Mouse (Mus musculus): ENCODE results near the gene Arl15.

Arl15 gene

DNA sequence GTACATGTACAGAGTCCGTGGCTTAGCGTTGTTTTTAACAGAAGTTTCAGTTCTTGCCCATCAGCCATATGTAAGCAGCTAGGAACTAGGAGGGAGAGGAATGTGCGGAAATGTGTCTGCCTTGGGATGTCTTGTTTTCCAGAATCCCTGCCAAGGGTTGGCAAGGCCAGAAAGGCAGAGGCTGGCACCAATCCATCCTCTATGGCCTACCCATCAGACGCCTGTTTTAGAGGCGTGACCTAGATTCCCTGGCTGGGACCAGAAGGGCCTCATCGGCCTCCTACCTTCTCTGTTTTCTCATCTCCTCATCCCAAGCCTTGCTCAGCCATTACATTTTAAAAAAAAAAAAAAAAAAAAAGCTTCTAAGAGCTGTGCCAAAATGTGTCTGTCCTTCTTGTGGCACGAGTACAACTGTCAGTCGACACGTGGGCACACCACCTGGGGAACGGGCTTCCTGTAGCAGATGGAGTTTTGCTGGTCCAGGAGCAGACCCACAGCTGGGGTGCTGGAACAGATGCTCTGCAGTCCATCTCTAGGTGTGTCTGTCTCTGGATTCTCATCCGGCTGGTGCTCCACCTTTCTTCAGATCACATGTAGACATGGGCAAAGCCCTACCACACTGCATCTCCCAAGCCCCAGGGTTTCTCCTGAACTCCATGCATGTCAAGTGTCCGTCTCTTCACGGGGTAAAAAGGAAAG lies 192.7 kb downstream of the Arl15 start:
- DNase-seq (ENCODE audit: low spot score in 2 of 2) = no peak

DNA sequence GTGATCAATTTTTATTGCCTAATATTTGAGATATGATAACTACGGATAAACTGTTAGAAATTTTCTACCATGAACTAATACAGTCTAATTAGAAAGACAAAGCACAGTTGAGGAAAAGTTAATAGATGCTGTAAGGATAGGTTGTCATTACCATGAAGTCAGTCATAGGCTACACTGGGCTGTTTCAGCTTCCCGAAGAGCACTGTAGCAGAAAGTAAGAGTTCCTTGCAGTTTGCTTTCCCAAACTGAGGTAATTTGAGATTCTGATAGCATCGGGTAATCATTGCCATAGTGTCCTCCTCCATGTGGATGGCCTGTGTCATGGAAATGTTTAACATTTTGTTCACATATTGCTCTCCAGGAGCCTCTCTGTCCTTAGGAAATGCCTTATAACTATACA lies 195.9 kb downstream of the Arl15 start:
- no peak for DNase-seq (ENCODE audit: low spot score in 2 of 2)

- no peak for DNase-seq (ENCODE audit: low spot score in 2 of 2)
Measured at GRCm38 (mm10) chr13:113990701-113991100, 196.4 kb downstream of the Arl15 start.

- no peak for DNase-seq (ENCODE audit: low spot score in 2 of 2)
Measured at GRCm38 (mm10) chr13:113993066-113993465, 198.8 kb downstream of the Arl15 start.

- DNase-seq (ENCODE audit: low spot score in 2 of 2) = no peak
Measured at GRCm38 (mm10) chr13:113994586-113994985, 200.3 kb downstream of the Arl15 start.

DNA sequence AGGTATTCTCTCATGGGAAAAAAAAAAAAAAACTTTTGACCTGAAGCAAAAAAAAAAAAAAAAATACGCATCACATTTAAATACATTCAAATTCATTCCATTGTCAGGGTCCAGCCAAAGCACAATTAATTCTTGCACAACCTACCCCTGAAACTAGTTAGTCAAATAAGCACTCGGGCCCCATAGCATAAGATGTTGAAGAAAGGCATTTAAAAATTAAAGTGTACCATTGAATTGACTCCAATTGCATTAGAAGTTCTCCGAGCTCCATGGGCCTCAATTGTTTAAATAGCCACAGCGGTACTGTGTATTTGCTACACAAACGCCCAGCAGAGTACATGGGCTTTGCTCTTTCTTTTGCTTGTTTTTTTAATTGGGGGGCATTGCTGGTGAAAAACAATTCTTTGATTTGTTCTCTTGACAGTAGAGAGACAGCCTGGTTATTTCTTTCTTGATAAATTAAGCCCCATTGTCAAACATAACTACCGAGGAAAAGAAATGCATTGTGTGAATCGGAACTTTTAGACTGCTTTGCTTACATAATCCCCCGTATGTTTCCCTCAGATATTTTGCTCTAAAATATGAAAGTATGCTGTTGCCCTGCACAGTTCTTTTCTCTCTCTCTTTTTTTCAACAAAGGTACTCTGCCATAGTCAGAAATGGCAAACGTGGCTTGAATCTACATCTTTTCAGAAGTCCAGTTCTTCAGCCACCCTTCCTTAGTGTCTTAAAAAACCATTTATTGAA lies 201.4 kb downstream of the Arl15 start:
- DNase-seq (ENCODE audit: low spot score in 2 of 2) = no peak

GRCm38 (mm10) chr13:113998811-113999210 lies 204.5 kb downstream of the Arl15 start:
- DNase-seq (ENCODE audit: low spot score in 2 of 2) = no peak

DNA sequence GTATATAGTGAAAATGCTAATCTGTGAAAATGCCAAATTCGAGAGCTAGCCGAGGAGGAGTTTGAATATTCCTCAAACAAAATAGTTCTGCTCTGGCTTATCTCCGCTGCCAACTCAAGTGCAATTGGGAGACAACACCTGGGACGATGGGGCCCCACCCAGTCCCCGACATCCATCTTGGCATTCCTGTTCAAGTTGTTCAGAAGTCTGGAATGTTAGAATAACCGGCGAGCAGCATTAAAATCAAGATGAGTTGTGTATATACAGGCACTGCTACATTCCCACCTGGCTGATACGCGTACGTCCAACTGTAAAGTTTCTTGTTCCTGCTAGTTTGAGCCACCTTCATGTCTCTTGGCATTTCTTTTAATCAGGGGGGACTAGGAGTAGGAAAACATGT lies 209.2 kb downstream of the Arl15 start:
- DNase-seq (ENCODE audit: low spot score in 2 of 2) = no peak

- DNase-seq (ENCODE audit: low spot score in 2 of 2) = no peak
Measured at GRCm38 (mm10) chr13:114004191-114004590, 209.9 kb downstream of the Arl15 start.

DNA sequence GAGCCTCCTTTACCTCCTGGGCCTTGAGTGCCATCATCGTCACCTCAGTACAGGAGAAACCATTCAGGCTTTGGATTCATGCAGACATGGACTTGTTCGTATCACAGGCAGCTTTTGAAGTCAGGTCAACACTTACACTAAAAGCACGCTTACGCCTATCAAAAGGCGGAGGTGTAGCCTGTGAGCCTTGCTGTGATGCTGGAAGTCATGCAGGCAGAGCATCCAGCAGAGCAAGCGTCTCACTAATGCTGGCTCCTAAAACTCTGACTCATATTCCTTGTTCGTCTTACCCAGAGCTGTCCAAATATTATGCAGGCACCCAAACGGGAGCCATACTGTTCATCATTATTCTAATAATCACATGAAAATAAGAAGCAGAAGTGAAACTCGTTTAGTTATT lies 215.5 kb downstream of the Arl15 start:
- DNase-seq (ENCODE audit: low spot score in 2 of 2) = no peak

DNA sequence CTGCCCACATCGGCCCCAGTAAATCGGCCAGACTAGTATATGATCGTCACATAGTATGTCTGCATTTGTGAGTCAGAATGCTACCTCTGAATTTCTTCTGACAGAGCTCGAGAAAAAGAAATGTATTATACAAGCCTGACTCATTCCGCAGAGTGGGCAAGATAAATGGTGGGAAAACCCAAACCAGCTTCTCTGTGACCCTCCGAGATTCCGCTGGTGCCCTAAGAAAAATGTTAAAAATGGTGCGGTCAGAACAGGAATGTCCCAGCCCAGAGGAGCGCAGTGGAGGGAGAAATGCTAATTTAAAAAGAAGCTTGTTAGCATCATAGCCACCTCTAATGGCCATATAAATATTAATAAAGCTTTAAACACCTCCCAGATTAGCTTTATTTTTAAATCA lies 216.2 kb downstream of the Arl15 start:
- no peak for DNase-seq (ENCODE audit: low spot score in 2 of 2)

GRCm38 (mm10) chr13:114011019-114011418 lies 216.7 kb downstream of the Arl15 start:
- no peak for DNase-seq (ENCODE audit: low spot score in 2 of 2)

- no peak for DNase-seq (ENCODE audit: low spot score in 2 of 2)
Measured at GRCm38 (mm10) chr13:114017928-114018327, 223.6 kb downstream of the Arl15 start.

DNA sequence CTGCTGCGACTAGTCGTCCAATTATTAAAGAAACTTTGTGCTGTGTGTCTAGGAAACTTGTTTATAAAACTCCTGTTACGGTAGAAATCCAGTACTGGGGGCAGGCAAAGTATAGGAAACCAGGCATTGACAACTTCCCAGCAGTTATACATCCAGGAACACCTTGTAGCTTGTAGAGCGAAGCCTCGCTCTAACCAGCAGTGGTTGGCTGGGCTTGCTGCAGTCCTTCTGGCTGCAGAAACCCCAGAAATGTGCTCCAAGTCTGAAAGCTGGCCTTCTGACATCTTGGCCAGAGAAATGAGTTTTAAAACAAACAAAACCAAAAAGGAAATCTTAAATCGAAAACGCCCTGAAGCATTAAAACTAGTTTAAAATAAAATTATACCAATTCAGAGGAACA lies 229.2 kb downstream of the Arl15 start:
- DNase-seq (ENCODE audit: low spot score in 2 of 2) = no peak

DNA sequence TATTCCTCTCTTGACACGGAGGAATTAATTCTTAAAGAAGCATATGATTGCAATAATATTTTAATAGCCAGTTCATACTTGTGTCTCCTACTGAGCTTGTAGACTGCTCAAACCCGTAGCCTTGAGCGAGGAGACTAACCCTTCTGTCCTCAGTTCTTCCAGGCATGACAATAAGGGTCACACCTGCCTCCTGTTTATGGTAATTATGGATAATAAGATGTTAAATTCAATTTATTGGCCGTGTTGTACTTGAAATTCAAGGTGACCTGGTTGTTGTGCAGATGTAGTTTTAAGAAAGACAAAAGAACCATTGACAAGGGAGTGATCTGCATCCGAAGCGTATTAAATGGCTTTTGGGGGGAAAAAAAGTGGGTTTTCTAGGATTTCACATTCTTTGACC lies 232.0 kb downstream of the Arl15 start:
- DNase-seq (ENCODE audit: low spot score in 2 of 2) = no peak

GRCm38 (mm10) chr13:114026751-114027150 lies 232.4 kb downstream of the Arl15 start:
- DNase-seq (ENCODE audit: low spot score in 2 of 2) = no peak

GRCm38 (mm10) chr13:114048071-114048470 lies 253.8 kb downstream of the Arl15 start:
- DNase-seq (ENCODE audit: low spot score in 2 of 2) = no peak

DNA sequence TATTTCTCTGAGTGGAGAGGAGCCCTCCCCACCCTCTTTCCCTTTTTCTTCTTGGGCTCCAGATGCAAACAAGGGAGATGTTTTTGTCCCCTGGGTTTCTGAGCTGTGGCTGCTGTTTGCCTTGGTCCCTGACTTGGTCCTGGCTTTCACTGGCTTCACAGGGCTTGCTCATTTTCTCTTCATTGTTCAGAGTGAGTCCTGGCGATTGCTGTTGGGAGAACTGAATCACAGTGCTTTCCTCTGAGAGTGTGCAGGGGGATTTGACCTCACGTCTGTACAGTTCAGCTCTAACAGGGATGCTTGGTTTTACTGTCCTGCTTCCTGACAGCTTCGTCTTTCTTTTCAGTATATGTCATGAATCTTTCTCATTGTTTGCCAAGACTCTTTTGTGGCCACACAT lies 254.4 kb downstream of the Arl15 start:
- no peak for DNase-seq (ENCODE audit: low spot score in 2 of 2)

- no peak for DNase-seq (ENCODE audit: low spot score in 2 of 2)
Measured at GRCm38 (mm10) chr13:114051151-114051850, 257.0 kb downstream of the Arl15 start.

GRCm38 (mm10) chr13:114052426-114053205 lies 258.3 kb downstream of the Arl15 start:
- no peak for DNase-seq (ENCODE audit: low spot score in 2 of 2)

DNA sequence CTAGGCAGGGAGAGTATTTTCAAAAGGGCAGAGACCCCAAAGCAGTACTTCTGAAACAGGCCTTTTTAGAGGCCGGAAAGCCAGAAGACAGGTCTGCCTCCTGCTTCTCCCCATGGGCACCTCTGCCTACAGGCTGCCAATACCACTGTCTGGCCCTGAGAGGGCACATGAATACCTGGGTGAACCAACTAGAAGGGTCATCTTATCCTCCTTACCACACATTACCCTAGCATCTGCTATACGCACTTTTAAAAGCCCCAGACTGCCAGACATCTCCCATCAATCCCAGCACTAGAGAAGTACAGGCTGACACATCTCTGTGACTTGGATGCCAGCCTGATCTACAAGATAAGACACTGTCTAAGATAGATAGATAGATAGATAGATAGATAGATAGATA lies 259.0 kb downstream of the Arl15 start:
- DNase-seq (ENCODE audit: low spot score in 2 of 2) = no peak

- DNase-seq (ENCODE audit: low spot score in 2 of 2) = no peak
Measured at GRCm38 (mm10) chr13:114055686-114056085, 261.4 kb downstream of the Arl15 start.

Measured in frontal cortex, postnatal 36 days (tissue).